25 mouse cellular contexts compared by ENCODE assay signal in genomic region chr13:115095392-115095791, GRCm38 (mm10). TPM values are rescaled to one million over a fixed set of nuclear protein-coding genes. Genes with fewer than 3 reads are reported as not detected.
DNase-seq lines count a peak whose midpoint lies in the region; ATAC-seq and TF ChIP-seq lines count a peak whose summit lies in the region.
"Had no signal": no experiment of that assay in that cellular context is flagged by ENCODE, and none has a peak within 500 bp of the region (broad histone marks: within the 10 kb centered on the region; RNA-seq: fewer than 3 reads in every experiment).

No protein-coding gene starts in this region.

- H3K9ac ChIP-seq in heart, embryonic 16.5 days (ENCODE audit: low read length): no peak overlapping the region
- H3K9ac ChIP-seq in heart, embryonic 12.5 days: no peak overlapping the region
- no peak overlapping the region for H3K9ac ChIP-seq in forebrain, embryonic 11.5 days (ENCODE audit: low read length)
- H3K9ac ChIP-seq: embryonic facial prominence, embryonic 12.5 days; forebrain, embryonic 12.5 days; liver, embryonic 14.5 days; midbrain, embryonic 15.5 days; neural tube, embryonic 12.5 days had no signal

- peak; percentile 36 for TF ChIP-seq CTCF in layer of hippocampus, adult 2 months (conservative IDR thresholded peaks at IDR 0.05)

- H3K27ac ChIP-seq in heart, embryonic 16.5 days (ENCODE audit: low read length): peak overlapping the region; percentile 51; the same call in 1 of the 2 replicates
- H3K27ac ChIP-seq in heart, embryonic 12.5 days (ENCODE audit: poor library complexity, severe bottlenecking): no peak overlapping the region
- H3K27ac ChIP-seq in layer of hippocampus, adult 2 months: no peak overlapping the region
- no peak overlapping the region for H3K27ac ChIP-seq in forebrain, embryonic 11.5 days (ENCODE audit: low read depth, low read length)
- H3K27ac ChIP-seq: embryonic facial prominence, embryonic 12.5 days; forebrain, embryonic 12.5 days; hindbrain, embryonic 10.5 days; liver, embryonic 14.5 days; midbrain, embryonic 15.5 days; neural tube, embryonic 12.5 days had no signal

- H3K36me3 ChIP-seq in heart, embryonic 16.5 days (ENCODE audit: control insufficient read depth, insufficient read depth): peaks cover 3% of the 10 kb centered on the region; the same call in 1 of the 2 replicates
- no peaks in the 10 kb centered on the region; the same call in 1 of the 2 replicates for H3K36me3 ChIP-seq in heart, embryonic 12.5 days
- H3K36me3 ChIP-seq in forebrain, embryonic 11.5 days (ENCODE audit: control insufficient read depth, insufficient read depth, low read length): no peaks in the 10 kb centered on the region
- H3K36me3 ChIP-seq: embryonic facial prominence, embryonic 12.5 days; forebrain, embryonic 12.5 days; G1E; hindbrain, embryonic 10.5 days; midbrain, embryonic 15.5 days; neural tube, embryonic 12.5 days had no signal

- no peak for DNase-seq in layer of hippocampus, adult 2 months (ENCODE audit: low spot score in 2 of 2)
- no peak for DNase-seq in layer of hippocampus, adult 8-10 months (ENCODE audit: low spot score in 2 of 2)
- DNase-seq in adipocyte (ENCODE audit: low spot score): peak; percentile 26
- no peak for DNase-seq in forebrain, embryonic 11.5 days (ENCODE audit: low spot score)
- DNase-seq: adrenal gland, adult 2 months; B cell, adult 2 months; cerebellum, adult 11-12 months; cerebellum, postnatal 10 days; heart, postnatal 10 days; kidney, adult 18-20 months; kidney, postnatal 14 days; lung, postnatal 10 days; right cerebral cortex, postnatal 14 days had no signal

- H3K9me3 ChIP-seq in heart, embryonic 16.5 days (replicated peaks; ENCODE audit: control insufficient read depth, low read length): no peaks in the 10 kb centered on the region
- no peaks in the 10 kb centered on the region for H3K9me3 ChIP-seq in heart, embryonic 12.5 days (replicated peaks)
- no peaks in the 10 kb centered on the region for H3K9me3 ChIP-seq in forebrain, embryonic 11.5 days (ENCODE audit: control insufficient read depth, low read length)
- H3K9me3 ChIP-seq: embryonic facial prominence, embryonic 12.5 days; forebrain, embryonic 12.5 days; G1E; hindbrain, embryonic 10.5 days; midbrain, embryonic 15.5 days; neural tube, embryonic 12.5 days had no signal

- no peak overlapping the region for H3K4me2 ChIP-seq in heart, embryonic 16.5 days (ENCODE audit: low read depth, low read length)
- H3K4me2 ChIP-seq in heart, embryonic 12.5 days: no peak overlapping the region
- no peak overlapping the region for H3K4me2 ChIP-seq in forebrain, embryonic 11.5 days (ENCODE audit: low read depth, low read length, severe bottlenecking)
- H3K4me2 ChIP-seq: embryonic facial prominence, embryonic 12.5 days; forebrain, embryonic 12.5 days; midbrain, embryonic 15.5 days; neural tube, embryonic 12.5 days had no signal

- no peaks in the 10 kb centered on the region for H3K27me3 ChIP-seq in heart, embryonic 16.5 days (ENCODE audit: control insufficient read depth, insufficient read depth, low read length)
- no peaks in the 10 kb centered on the region for H3K27me3 ChIP-seq in heart, embryonic 12.5 days (replicated peaks)
- no peaks in the 10 kb centered on the region; the same call in 1 of the 2 replicates for H3K27me3 ChIP-seq in forebrain, embryonic 11.5 days (ENCODE audit: control insufficient read depth, insufficient read depth, low read length)
- H3K27me3 ChIP-seq: CH12.LX; embryonic facial prominence, embryonic 12.5 days; Patski had no signal

- no peak overlapping the region for H3K4me3 ChIP-seq in heart, embryonic 16.5 days (ENCODE audit: low read length)
- H3K4me3 ChIP-seq in heart, embryonic 12.5 days: no peak overlapping the region
- H3K4me3 ChIP-seq in layer of hippocampus, adult 2 months: no peak overlapping the region
- no peak overlapping the region for H3K4me3 ChIP-seq in forebrain, embryonic 11.5 days (ENCODE audit: low read depth, low read length)
- H3K4me3 ChIP-seq: embryonic facial prominence, embryonic 12.5 days; forebrain, embryonic 12.5 days; hindbrain, embryonic 10.5 days; midbrain, embryonic 15.5 days; neural tube, embryonic 12.5 days had no signal

- 81% methylated on average over 2 of the region's 2 CpGs for WGBS in heart, embryonic 16.5 days
- WGBS in heart, embryonic 12.5 days: 88% methylated on average over 2 of the region's 2 CpGs
- WGBS in forebrain, embryonic 11.5 days: 96% methylated on average over 2 of the region's 2 CpGs

- peaks cover 49% of the 10 kb centered on the region for H3K4me1 ChIP-seq in heart, embryonic 16.5 days (ENCODE audit: control insufficient read depth, insufficient read depth, low read length)
- peaks cover 39% of the 10 kb centered on the region for H3K4me1 ChIP-seq in heart, embryonic 12.5 days (replicated peaks)
- no peaks in the 10 kb centered on the region for H3K4me1 ChIP-seq in forebrain, embryonic 11.5 days (replicated peaks; ENCODE audit: control insufficient read depth, insufficient read depth, low read length)
- H3K4me1 ChIP-seq: embryonic facial prominence, embryonic 12.5 days; neural tube, embryonic 12.5 days had no signal

- no peak for ATAC-seq in heart, embryonic 16.5 days (replicated peaks; ENCODE audit: extremely low read depth, insufficient read depth, low FRiP score)
- ATAC-seq in heart, embryonic 12.5 days (ENCODE audit: insufficient number of reproducible peaks, low FRiP score): no peak
- ATAC-seq in common myeloid progenitor, adult 5-6 weeks (replicated peaks; ENCODE audit: low read depth, poor library complexity, severe bottlenecking): peak; percentile 56; the same call in 1 of the 2 replicates
- ATAC-seq in forebrain, embryonic 11.5 days (replicated peaks; ENCODE audit: low FRiP score): no peak
- ATAC-seq: midbrain, embryonic 15.5 days; Patski had no signal

RNA-seq across cellular contexts. Expression of gene Pelo, which starts 5.4 kb away (rescaled TPM):
- 6.5 and 6.9 TPM in 2 replicates for polyA plus RNA-seq in heart, embryonic 16.5 days (2015; fragmentation: Nextera tagmentation; extraction: Ambion mirVana)
- polyA plus RNA-seq in heart, embryonic 12.5 days (2016; fragmentation: Nextera tagmentation; extraction: Ambion mirVana): 7.1 TPM in 2 replicates
- total RNA-seq in layer of hippocampus, adult 2 months (2021): 10 to 100 TPM; 19.8 to 22.5 TPM
- total RNA-seq in layer of hippocampus, adult 8-10 months (2022): 10 to 100 TPM; 21.8 to 22.8 (median 22.3) TPM
- total RNA-seq in common myeloid progenitor, adult 5-6 weeks (2017): 8.3 and 10.0 TPM in 2 replicates
- 6.4 and 8.8 TPM in 2 replicates for polyA plus RNA-seq in forebrain, embryonic 11.5 days (2014; fragmentation: Nextera tagmentation; extraction: Ambion mirVana)

RNA-seq across cellular contexts. Expression of gene Gm49395, which starts 6.3 kb away (rescaled TPM):
- polyA plus RNA-seq in heart, embryonic 16.5 days (2015; fragmentation: Nextera tagmentation; extraction: Ambion mirVana): 7.6 and 8.4 TPM in 2 replicates
- polyA plus RNA-seq in heart, embryonic 12.5 days (2016; fragmentation: Nextera tagmentation; extraction: Ambion mirVana): 8.1 and 9.2 TPM in 2 replicates
- 1 to 10 TPM; 1.5 to 4.1 TPM for total RNA-seq in layer of hippocampus, adult 2 months (2021)
- total RNA-seq in layer of hippocampus, adult 8-10 months (2022): 1 to 10 TPM in 2 of 4 experiments, under 1 TPM in 1, not detected in 1; 0.89 to 3.3 (median 1.8) TPM
- 11.1 TPM in 1 of 2 replicates, not detected in the other for total RNA-seq in common myeloid progenitor, adult 5-6 weeks (2017)
- 4.3 and 4.4 TPM in 2 replicates for polyA plus RNA-seq in forebrain, embryonic 11.5 days (2014; fragmentation: Nextera tagmentation; extraction: Ambion mirVana)
- total RNA-seq: G1E had no signal

RNA-seq across cellular contexts. Expression of gene Itga1, which starts 6.4 kb away (rescaled TPM):
- 26.3 and 29.2 TPM in 2 replicates for polyA plus RNA-seq in heart, embryonic 16.5 days (2015; fragmentation: Nextera tagmentation; extraction: Ambion mirVana)
- 33.0 and 33.3 TPM in 2 replicates for polyA plus RNA-seq in heart, embryonic 12.5 days (2016; fragmentation: Nextera tagmentation; extraction: Ambion mirVana)
- 1 to 10 TPM; 5.3 to 7.1 TPM for total RNA-seq in layer of hippocampus, adult 2 months (2021)
- total RNA-seq in layer of hippocampus, adult 8-10 months (2022): 1 to 10 TPM; 4.9 to 6.1 (median 6.0) TPM
- total RNA-seq in common myeloid progenitor, adult 5-6 weeks (2017): 1.5 and 1.9 TPM in 2 replicates
- polyA plus RNA-seq in forebrain, embryonic 11.5 days (2014; fragmentation: Nextera tagmentation; extraction: Ambion mirVana): 5.3 and 6.2 TPM in 2 replicates
- polyA plus RNA-seq: G1E had no signal
